Mouse (Mus musculus) small intestine, adult 2 months (tissue): ENCODE measurements at regions not wholly inside any gene's neighbourhood (a gene's known extent, or its start where the extent isn't known, plus 50 kb on each side); places are given as distances from the start of the nearest gene placed in this dataset.
A peak's percentile ranks its signal among the peaks of the same experiment; 100 is the strongest.

ENCODE experiments used
- H3K27ac ChIP-seq: fragments of 200-500 bp; 2 replicates; pipeline ENCODE4 v1.5.1; 2012; ENCODE audit warnings: low read depth, low read length, control low read depth, inconsistent platforms; ENCODE audit not compliant: insufficient read depth
- H3K27me3 ChIP-seq: fragments of 200-500 bp; 2 replicates; pipeline ENCODE4 v1.6.1; 2012; ENCODE audit warnings: mild to moderate bottlenecking, moderate library complexity, low read length, inconsistent platforms; ENCODE audit not compliant: control insufficient read depth, insufficient read depth
- H3K36me3 ChIP-seq: fragments of 200-500 bp; 2 replicates; pipeline ENCODE4 v1.6.1; 2012; ENCODE audit warnings: mild to moderate bottlenecking, low read length, control low read depth, inconsistent platforms; ENCODE audit not compliant: control insufficient read depth, insufficient read depth
- H3K4me1 ChIP-seq: fragments of 200-500 bp; 2 replicates; pipeline ENCODE4 v1.6.1; 2012; ENCODE audit warnings: low read length, inconsistent platforms, mixed read lengths; ENCODE audit not compliant: control insufficient read depth, insufficient read depth, insufficient read length
- H3K4me3 ChIP-seq: fragments of 200-500 bp; 2 replicates; pipeline ENCODE4 v1.5.1; 2012; ENCODE audit warnings: low read depth, mild to moderate bottlenecking, control low read depth, inconsistent platforms, low read length, moderate library complexity
- CTCF ChIP-seq: fragments of 200-500 bp; IDR thresholded peaks from 2 replicates; pipeline ENCODE4 v1.5.1; 2012; ENCODE audit warnings: low read depth, mild to moderate bottlenecking, control low read depth, inconsistent platforms, low read length, moderate library complexity, mixed read lengths; ENCODE audit not compliant: insufficient replicate concordance, insufficient read length; ENCODE audit errors: extremely low read depth
- POLR2A ChIP-seq: fragments of 200-500 bp; IDR thresholded peaks from 2 replicates; pipeline ENCODE4 v1.6.1; 2012; ENCODE audit warnings: low read depth, mild to moderate bottlenecking, control low read depth, inconsistent platforms, low read length, moderate library complexity
- WGBS: fragments of 180-500 bp; shearing (Covaris S2); methylation state at CpG from one replicate; pipeline ENCODE4 v1.1.7; 2018; 5-methylcytosine and 5-hydroxymethylcytosine counted together

GRCm38 (mm10) chr13:110560566-110560965 is 165.7 kb downstream of the Plk2 start:
- H3K27me3 ChIP-seq, result no peaks in the 10 kb centered on the region
- no peak overlapping the region for H3K4me3 ChIP-seq
- no peaks in the 10 kb centered on the region for H3K36me3 ChIP-seq
- WGBS, result 75% methylated on average over 13 of the region's 13 CpGs
- peaks cover 3% of the 10 kb centered on the region; the same call in 1 of the 2 replicates for H3K4me1 ChIP-seq
- peak overlapping the region; percentile 64 for H3K27ac ChIP-seq
- TF ChIP-seq POLR2A, result no peak
- TF ChIP-seq CTCF, result no peak

GRCm38 (mm10) chr13:110562499-110562898 is 167.7 kb downstream of the Plk2 start:
- no peaks in the 10 kb centered on the region for H3K27me3 ChIP-seq
- WGBS, result 75% methylated on average over 3 of the region's 3 CpGs
- H3K4me1 ChIP-seq, result peaks cover 3% of the 10 kb centered on the region; the same call in 1 of the 2 replicates
- no peak overlapping the region for H3K27ac ChIP-seq
- no peak overlapping the region for H3K4me3 ChIP-seq
- TF ChIP-seq POLR2A (no peak), CTCF (no peak)
- H3K36me3 ChIP-seq, result no peaks in the 10 kb centered on the region

- WGBS, result 32% methylated on average over 5 of the region's 5 CpGs
Measured at GRCm38 (mm10) chr13:110562902-110563301, 168.1 kb downstream of the Plk2 start.

GRCm38 (mm10) chr13:110563967-110564366 is 169.1 kb downstream of the Plk2 start:
- Histone ChIP-seq H3K4me3 (no peak overlapping the region), H3K36me3 (no peaks in the 10 kb centered on the region), H3K27ac (no peak overlapping the region), H3K27me3 (no peaks in the 10 kb centered on the region), H3K4me1 (peaks cover 3% of the 10 kb centered on the region; the same call in 1 of the 2 replicates)
- no peak for TF ChIP-seq POLR2A
- no peak for TF ChIP-seq CTCF
- 26% methylated on average over 9 of the region's 9 CpGs for WGBS

More at GRCm38 (mm10) chr13:110562902-110563301, 168.1 kb downstream of the Plk2 start:
- H3K27me3 ChIP-seq, result no peaks in the 10 kb centered on the region
- TF ChIP-seq CTCF, result no peak
- no peak for TF ChIP-seq POLR2A
- no peaks in the 10 kb centered on the region for H3K36me3 ChIP-seq
- no peak overlapping the region for H3K27ac ChIP-seq
- peaks cover 3% of the 10 kb centered on the region; the same call in 1 of the 2 replicates for H3K4me1 ChIP-seq
- H3K4me3 ChIP-seq, result no peak overlapping the region

- Histone ChIP-seq H3K27me3 (no peaks in the 10 kb centered on the region), H3K4me3 (no peak overlapping the region), H3K36me3 (no peaks in the 10 kb centered on the region), H3K27ac (no peak overlapping the region), H3K4me1 (no peaks in the 10 kb centered on the region)
- TF ChIP-seq POLR2A, result no peak
- TF ChIP-seq CTCF, result no peak
- WGBS, result 67% methylated on average over 8 of the region's 8 CpGs
Measured at GRCm38 (mm10) chr13:110568482-110569179, 173.8 kb downstream of the Plk2 start.

GRCm38 (mm10) chr13:110569180-110569512 is 174.3 kb downstream of the Plk2 start:
- Histone ChIP-seq H3K27me3 (no peaks in the 10 kb centered on the region), H3K36me3 (no peaks in the 10 kb centered on the region), H3K27ac (no peak overlapping the region), H3K4me1 (no peaks in the 10 kb centered on the region), H3K4me3 (no peak overlapping the region)
- WGBS, result 67% methylated on average over 2 of the region's 2 CpGs
- TF ChIP-seq CTCF (no peak), POLR2A (no peak)

- no peak overlapping the region for H3K27ac ChIP-seq
- no peak for TF ChIP-seq POLR2A
- no peak for TF ChIP-seq CTCF
- H3K4me1 ChIP-seq, result no peaks in the 10 kb centered on the region
- no peaks in the 10 kb centered on the region for H3K36me3 ChIP-seq
- no peaks in the 10 kb centered on the region for H3K27me3 ChIP-seq
- H3K4me3 ChIP-seq, result no peak overlapping the region
Measured at GRCm38 (mm10) chr13:110570386-110570785, 175.5 kb downstream of the Plk2 start.

- no peak for TF ChIP-seq CTCF
- TF ChIP-seq POLR2A, result no peak
- Histone ChIP-seq H3K27ac (no peak overlapping the region), H3K27me3 (no peaks in the 10 kb centered on the region), H3K36me3 (no peaks in the 10 kb centered on the region), H3K4me1 (no peaks in the 10 kb centered on the region), H3K4me3 (no peak overlapping the region)
- 73% methylated on average over 7 of the region's 7 CpGs for WGBS
Measured at GRCm38 (mm10) chr13:110573360-110574065, 178.7 kb downstream of the Plk2 start.
